Mouse (Mus musculus): ENCODE results near the gene Emg1. TPM values are rescaled to one million over a fixed set of nuclear protein-coding genes. Genes with fewer than 3 reads are reported as not detected.

Emg1 gene
- polyA plus RNA-seq, 2 experiments from 2014 or later, result 465 to 483 TPM

GRCm38 (mm10) chr6:124740888-124741761 lies 29.1 kb upstream of the Emg1 start, which contains the start of gene Grcc10:
TSS of gene Grcc10 (minus strand) at chr6:124741374.
- ATAC-seq, result peak; percentile 81

GRCm38 (mm10) chr6:124740211-124740887 lies 28.4 kb upstream of the Emg1 start:
- peak; percentile 15 for ATAC-seq

- no peak for ATAC-seq
These were observed 27.3 kb upstream of the Emg1 start for GRCm38 (mm10) chr6:124739231-124739796.

GRCm38 (mm10) chr6:124738511-124739023 lies 26.6 kb upstream of the Emg1 start, which contains the start of gene Ptpn6:
TSS of gene Ptpn6 (minus strand) at chr6:124738714.
- peak; percentile 7 for ATAC-seq

GRCm38 (mm10) chr6:124737040-124737439 lies 25.1 kb upstream of the Emg1 start:
- no peak for ATAC-seq

GRCm38 (mm10) chr6:124734417-124734816 lies 22.4 kb upstream of the Emg1 start:
- no peak for ATAC-seq

GRCm38 (mm10) chr6:124732476-124733370 lies 20.7 kb upstream of the Emg1 start:
- peak; percentile 86 for ATAC-seq

- no peak for ATAC-seq
These were observed 19.1 kb upstream of the Emg1 start for GRCm38 (mm10) chr6:124731038-124731437.

GRCm38 (mm10) chr6:124729850-124730705 lies 18.1 kb upstream of the Emg1 start:
- peak; percentile 56 for ATAC-seq

- ATAC-seq, result no peak
These were observed 16.6 kb upstream of the Emg1 start for GRCm38 (mm10) chr6:124728621-124729020.

GRCm38 (mm10) chr6:124724472-124724871 lies 12.5 kb upstream of the Emg1 start:
- no peak for ATAC-seq

GRCm38 (mm10) chr6:124723541-124723940 lies 11.6 kb upstream of the Emg1 start:
- ATAC-seq, result peak; percentile 81

GRCm38 (mm10) chr6:124722876-124723473 lies 11.0 kb upstream of the Emg1 start:
- peak; percentile 34 for ATAC-seq

- peak; percentile 15 for ATAC-seq
These were observed 8.9 kb upstream of the Emg1 start for GRCm38 (mm10) chr6:124720904-124721303.

GRCm38 (mm10) chr6:124719354-124719978 lies 7.5 kb upstream of the Emg1 start:
- ATAC-seq, result no peak

GRCm38 (mm10) chr6:124718703-124719102 lies 6.7 kb upstream of the Emg1 start:
- no peak for ATAC-seq

GRCm38 (mm10) chr6:124717968-124718367 lies 6.0 kb upstream of the Emg1 start:
- ATAC-seq, result no peak

GRCm38 (mm10) chr6:124716864-124717490 lies 5.0 kb upstream of the Emg1 start:
- ATAC-seq, result no peak

GRCm38 (mm10) chr6:124712918-124713317 lies 940 bp upstream of the Emg1 start:
- ATAC-seq, result no peak

Data from CD4-positive, CD25-positive, alpha-beta regulatory T cell, adult 4 months (primary cell).